Mouse (Mus musculus) testis, adult 2 months (tissue): Measurements from ENCODE around the gene Bdkrb1. TPM values are rescaled to one million over a fixed set of nuclear protein-coding genes. Genes with fewer than 3 reads are reported as not detected.

Experiments
- H3K27ac ChIP-seq: fragments of 200-500 bp; 2 replicates; pipeline ENCODE4 v1.5.1; 2012; ENCODE audit warnings: low read depth, low read length; ENCODE audit not compliant: control insufficient read depth, insufficient read depth
- H3K27me3 ChIP-seq: fragments of 200-500 bp; 2 replicates; pipeline ENCODE4 v1.6.1; 2012; ENCODE audit warnings: mild to moderate bottlenecking, low read length, moderate library complexity; ENCODE audit not compliant: control insufficient read depth, insufficient read depth
- H3K36me3 ChIP-seq: fragments of 200-500 bp; 2 replicates; pipeline ENCODE4 v1.6.1; 2012; ENCODE audit warnings: mild to moderate bottlenecking, low read length; ENCODE audit not compliant: control insufficient read depth, insufficient read depth
- H3K4me1 ChIP-seq: fragments of 200-500 bp; 2 replicates; pipeline ENCODE4 v1.6.1; 2012; ENCODE audit warnings: low read length; ENCODE audit not compliant: control insufficient read depth, insufficient read depth
- H3K4me3 ChIP-seq: fragments of 200-500 bp; 2 replicates; pipeline ENCODE4 v1.5.1; 2012; ENCODE audit warnings: low read depth, mild to moderate bottlenecking, low read length, moderate library complexity, mixed read lengths; ENCODE audit not compliant: control insufficient read depth
- CTCF ChIP-seq: fragments of 200-500 bp; IDR thresholded peaks from 2 replicates; pipeline ENCODE4 v1.5.1; 2012; ENCODE audit warnings: low read depth, mild to moderate bottlenecking, inconsistent platforms, low read length, moderate library complexity; ENCODE audit not compliant: control insufficient read depth, insufficient read depth, insufficient replicate concordance
- POLR2A ChIP-seq: fragments of 200-500 bp; IDR thresholded peaks from 2 replicates; pipeline ENCODE4 v1.6.1; 2012; ENCODE audit warnings: low read depth, mild to moderate bottlenecking, inconsistent platforms, low read length, moderate library complexity; ENCODE audit not compliant: control insufficient read depth
- polyA plus RNA-seq: library from polyadenylated mRNA; depleted of rRNA; stranded (reverse); fragments of >200 nt; gene quantifications from 2 replicates; pipeline ENCODE4 v1.2.3, GENCODE M21; 2012

Bdkrb1 gene
- polyA plus RNA-seq, 1 experiment: 0.88 TPM

- no peak overlapping the region for H3K4me3 ChIP-seq
- TF ChIP-seq CTCF (no peak), POLR2A (no peak)
- no peaks in the 10 kb centered on the region for H3K27me3 ChIP-seq
- H3K36me3 ChIP-seq: no peaks in the 10 kb centered on the region
- no peaks in the 10 kb centered on the region for H3K4me1 ChIP-seq
- no peak overlapping the region for H3K27ac ChIP-seq
Measured at GRCm38 (mm10) chr12:105598503-105598902, 4.4 kb upstream of the Bdkrb1 start.

GRCm38 (mm10) chr12:105599098-105599497, 3.8 kb upstream of the Bdkrb1 start:
- Histone ChIP-seq H3K27ac (no peak overlapping the region), H3K27me3 (no peaks in the 10 kb centered on the region), H3K36me3 (no peaks in the 10 kb centered on the region)

DNA sequence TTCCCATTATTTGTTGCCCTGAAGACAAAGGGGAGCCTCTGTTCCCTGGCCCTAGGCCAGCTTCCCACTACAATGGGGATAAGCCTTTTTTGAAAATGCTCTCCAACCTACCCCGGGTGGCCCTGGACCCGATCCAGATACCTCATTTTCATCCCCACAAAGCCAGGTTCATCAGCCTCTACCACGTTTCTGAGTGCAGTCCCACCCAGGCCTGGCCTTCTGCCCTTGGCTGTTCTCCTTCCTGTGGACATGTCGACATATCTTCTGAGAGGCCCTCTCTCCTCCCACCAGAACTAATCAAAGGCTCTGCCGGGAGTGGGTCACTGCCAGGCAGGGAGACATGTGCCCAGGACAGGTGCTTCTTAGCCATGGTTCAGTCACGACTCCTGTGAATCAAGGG, 1.3 kb upstream of the Bdkrb1 start:
- Histone ChIP-seq H3K27me3 (no peaks in the 10 kb centered on the region), H3K4me1 (no peaks in the 10 kb centered on the region), H3K4me3 (no peak overlapping the region), H3K27ac (no peak overlapping the region), H3K36me3 (no peaks in the 10 kb centered on the region)
- TF ChIP-seq POLR2A (no peak), CTCF (no peak)

More at GRCm38 (mm10) chr12:105599098-105599497, 3.8 kb upstream of the Bdkrb1 start:
- Histone ChIP-seq H3K4me1 (no peaks in the 10 kb centered on the region), H3K4me3 (no peak overlapping the region)
- TF ChIP-seq CTCF: no peak
- no peak for TF ChIP-seq POLR2A

DNA sequence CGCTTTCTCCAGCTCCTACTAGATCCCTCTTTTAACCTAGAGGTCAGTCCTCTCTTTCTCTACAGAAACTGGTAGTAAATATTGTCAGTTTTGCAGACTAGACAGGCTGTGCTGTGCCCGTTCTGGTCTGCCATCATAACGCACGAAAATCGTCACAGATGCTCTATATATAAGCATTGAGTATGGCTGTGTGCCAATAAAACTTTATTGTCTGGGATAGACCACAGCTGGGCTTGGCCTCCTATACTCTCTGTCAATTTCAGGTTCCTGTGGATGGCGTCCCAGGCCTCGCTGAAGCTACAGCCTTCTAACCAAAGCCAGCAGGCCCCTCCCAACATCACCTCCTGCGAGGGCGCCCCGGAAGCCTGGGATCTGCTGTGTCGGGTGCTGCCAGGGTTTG, 1.0 kb downstream of the Bdkrb1 start:
- H3K27ac ChIP-seq: no peak overlapping the region
- H3K4me3 ChIP-seq: no peak overlapping the region
- H3K4me1 ChIP-seq: no peaks in the 10 kb centered on the region
- TF ChIP-seq POLR2A (no peak), CTCF (no peak)
- no peaks in the 10 kb centered on the region for H3K27me3 ChIP-seq
- no peaks in the 10 kb centered on the region for H3K36me3 ChIP-seq

GRCm38 (mm10) chr12:105605212-105605611, 2.3 kb downstream of the Bdkrb1 start:
- H3K4me3 ChIP-seq: no peak overlapping the region
- no peaks in the 10 kb centered on the region for H3K4me1 ChIP-seq
- H3K27me3 ChIP-seq: no peaks in the 10 kb centered on the region
- no peak for TF ChIP-seq CTCF
- TF ChIP-seq POLR2A: no peak
- H3K27ac ChIP-seq: no peak overlapping the region
- no peaks in the 10 kb centered on the region for H3K36me3 ChIP-seq

DNA sequence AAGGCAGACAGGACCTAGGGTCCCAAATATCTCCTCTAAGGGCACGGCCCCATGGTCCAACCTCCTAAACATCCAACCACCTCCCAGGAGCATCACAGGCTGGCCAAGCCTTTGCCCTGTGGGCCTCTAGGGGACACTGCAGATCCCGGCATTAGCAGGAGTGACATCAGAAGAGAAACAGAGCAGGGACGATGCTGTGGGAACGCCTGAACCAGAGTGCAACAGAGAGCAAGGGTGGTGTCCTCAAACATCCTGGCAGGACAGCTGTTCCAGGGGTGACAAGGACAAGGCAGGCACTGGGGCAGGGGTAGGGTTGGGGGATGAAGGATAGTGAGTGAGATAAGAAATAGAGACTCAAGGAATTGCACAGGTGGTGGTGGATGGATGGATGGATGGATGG, 4.0 kb downstream of the Bdkrb1 start:
- H3K27ac ChIP-seq: no peak overlapping the region
- no peaks in the 10 kb centered on the region for H3K36me3 ChIP-seq
- H3K4me1 ChIP-seq: no peaks in the 10 kb centered on the region
- H3K27me3 ChIP-seq: no peaks in the 10 kb centered on the region
- TF ChIP-seq CTCF (no peak), POLR2A (no peak)
- no peak overlapping the region for H3K4me3 ChIP-seq

- no peaks in the 10 kb centered on the region for H3K27me3 ChIP-seq
- no peak overlapping the region for H3K27ac ChIP-seq
- H3K4me1 ChIP-seq: no peaks in the 10 kb centered on the region
- H3K4me3 ChIP-seq: no peak overlapping the region
- TF ChIP-seq POLR2A: no peak
- no peak for TF ChIP-seq CTCF
- H3K36me3 ChIP-seq: no peaks in the 10 kb centered on the region
Measured at GRCm38 (mm10) chr12:105611045-105611444, 8.2 kb downstream of the Bdkrb1 start.

DNA sequence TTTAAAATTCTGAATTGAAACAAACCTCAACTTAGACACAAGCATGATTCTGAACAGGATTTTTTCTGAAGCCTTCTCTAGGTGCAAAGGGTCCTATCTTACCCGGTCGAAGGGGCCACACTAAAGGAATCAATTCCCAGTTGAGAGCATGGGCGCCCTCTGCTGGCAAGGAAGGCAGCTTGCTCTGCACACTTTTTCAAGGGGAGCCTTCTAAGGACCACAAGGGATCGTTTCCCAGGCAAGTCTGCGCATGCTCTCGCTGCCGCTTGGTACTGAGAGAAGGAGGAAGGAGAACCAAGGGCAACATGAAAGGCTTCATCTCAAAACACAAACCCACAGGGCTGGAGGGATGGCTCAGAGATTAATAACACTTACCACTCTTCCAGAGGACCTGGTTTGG, 8.9 kb downstream of the Bdkrb1 start:
- peak; percentile 63; the same call in 1 of the 2 replicates for TF ChIP-seq CTCF
- no peak for TF ChIP-seq POLR2A
- no peak overlapping the region for H3K27ac ChIP-seq
- no peak overlapping the region for H3K4me3 ChIP-seq
- H3K27me3 ChIP-seq: no peaks in the 10 kb centered on the region
- no peaks in the 10 kb centered on the region for H3K36me3 ChIP-seq
- no peaks in the 10 kb centered on the region for H3K4me1 ChIP-seq
